Mouse (Mus musculus) frontal cortex, adult 2 months (tissue): ENCODE data around the gene Cyren. TPM values are rescaled to one million over a fixed set of nuclear protein-coding genes. Genes with fewer than 3 reads are reported as not detected.

ENCODE experiments used
- DNase-seq, 2 experiments: peaks; one replicate each; pipeline ENCODE4 v3.0.0; 2022; ENCODE audit warnings: low spot score in 1 of 2; ENCODE audit errors: extremely low spot score in 1 of 2
- polyA plus RNA-seq: library from polyadenylated mRNA; depleted of rRNA; stranded (reverse); fragments of >200 nt; gene quantifications from 2 replicates; pipeline ENCODE4 v1.2.3, GENCODE M21; 2012; rRNA removed

The Cyren gene
- polyA plus RNA-seq: 5.8 and 6.5 TPM in 2 replicates

- DNase-seq: peak; percentile 76 to 88
Measured at GRCm38 (mm10) chr6:34877509-34878321, at the start of gene Cyren. Gene Cyren, minus strand, starts transcription at chr6:34878060.

GRCm38 (mm10) chr6:34927594-34927993 lies 49.7 kb upstream of the Cyren start:
- DNase-seq: no peak

GRCm38 (mm10) chr6:34927156-34927555 lies 49.3 kb upstream of the Cyren start:
- peak in 1 of 2 experiments; percentile 85 for DNase-seq

- DNase-seq: peak in 1 of 2 experiments; percentile 25
Measured at GRCm38 (mm10) chr6:34921941-34922340, 44.1 kb upstream of the Cyren start.

GRCm38 (mm10) chr6:34920631-34921030 lies 42.8 kb upstream of the Cyren start:
- DNase-seq: no peak

GRCm38 (mm10) chr6:34919956-34920355 lies 42.1 kb upstream of the Cyren start, which contains the start of gene Stra8:
Gene Stra8, plus strand, starts transcription at chr6:34920163.
- DNase-seq: no peak

- no peak for DNase-seq
Measured at GRCm38 (mm10) chr6:34919146-34919545, 41.3 kb upstream of the Cyren start.

- no peak for DNase-seq
Measured at GRCm38 (mm10) chr6:34914462-34914861, 36.6 kb upstream of the Cyren start.

- DNase-seq: no peak
Measured at GRCm38 (mm10) chr6:34913341-34914040, 35.6 kb upstream of the Cyren start.

- DNase-seq: peak; percentile 71 to 94
Measured at GRCm38 (mm10) chr6:34910371-34911219, 32.7 kb upstream of the Cyren start, which contains the start of gene Wdr91. Gene Wdr91, minus strand, starts transcription at chr6:34910876.

- DNase-seq: no peak
Measured at GRCm38 (mm10) chr6:34909631-34910345, 31.9 kb upstream of the Cyren start.

- no peak for DNase-seq
Measured at GRCm38 (mm10) chr6:34907696-34908260, 29.9 kb upstream of the Cyren start.

- DNase-seq: no peak
Measured at GRCm38 (mm10) chr6:34907121-34907614, 29.3 kb upstream of the Cyren start.

GRCm38 (mm10) chr6:34906661-34907060 lies 28.8 kb upstream of the Cyren start:
- DNase-seq: peak in 1 of 2 experiments; percentile 27

GRCm38 (mm10) chr6:34906125-34906524 lies 28.3 kb upstream of the Cyren start:
- no peak for DNase-seq

- DNase-seq: no peak
Measured at GRCm38 (mm10) chr6:34904361-34904760, 26.5 kb upstream of the Cyren start.

- DNase-seq: no peak
Measured at GRCm38 (mm10) chr6:34903851-34904250, 26.0 kb upstream of the Cyren start.

- no peak for DNase-seq
Measured at GRCm38 (mm10) chr6:34903441-34903840, 25.6 kb upstream of the Cyren start.

GRCm38 (mm10) chr6:34902578-34902977 lies 24.7 kb upstream of the Cyren start:
- DNase-seq: no peak
